ENCODE assay signal across 10 mouse cellular contexts in genomic region chr16:34689879-34690278, GRCm38 (mm10). TPM values are rescaled to one million over a fixed set of nuclear protein-coding genes. Genes with fewer than 3 reads are reported as not detected.
A peak's percentile ranks its signal among the peaks of the same experiment; 100 is the strongest.
DNase-seq lines count a peak whose midpoint lies in the region; ATAC-seq and TF ChIP-seq lines count a peak whose summit lies in the region.
"Had no signal": no experiment of that assay in that cellular context is flagged by ENCODE, and none has a peak within 500 bp of the region (broad histone marks: within the 10 kb centered on the region; RNA-seq: fewer than 3 reads in every experiment).

No protein-coding gene starts in this region.

- ATAC-seq in heart, postnatal 0 days (ENCODE audit: insufficient read depth, low read depth): no peak
- no peak for ATAC-seq in embryonic facial prominence, embryonic 13.5 days (ENCODE audit: insufficient number of reproducible peaks, insufficient read depth, low FRiP score, low TSS enrichment, low read depth)
- no peak for ATAC-seq in hindbrain, embryonic 16.5 days
- peak; percentile 23; the same call in 1 of the 2 replicates for ATAC-seq in midbrain, embryonic 16.5 days
- ATAC-seq in frontal cortex, adult (ENCODE audit: low TSS enrichment): no peak

- no peak overlapping the region for H3K27ac ChIP-seq in heart, postnatal 0 days (ENCODE audit: low read depth)
- H3K27ac ChIP-seq in embryonic facial prominence, embryonic 13.5 days: peak overlapping the region; percentile 89; the same call in 1 of the 2 replicates
- peak overlapping the region; percentile 90; the same call in 1 of the 2 replicates for H3K27ac ChIP-seq in hindbrain, embryonic 16.5 days (ENCODE audit: low read depth, low read length)
- peak overlapping the region; percentile 77; the same call in 1 of the 2 replicates for H3K27ac ChIP-seq in midbrain, embryonic 16.5 days (ENCODE audit: low read length)

- intact Hi-C loops in heart, postnatal 25 days (cut with DNase I): no loop called here

- H3K4me1 ChIP-seq in heart, postnatal 0 days (ENCODE audit: control insufficient read depth, insufficient read depth): peaks cover 6% of the 10 kb centered on the region
- H3K4me1 ChIP-seq in embryonic facial prominence, embryonic 13.5 days: peaks cover 5% of the 10 kb centered on the region
- peaks cover 6% of the 10 kb centered on the region for H3K4me1 ChIP-seq in hindbrain, embryonic 16.5 days (ENCODE audit: control insufficient read depth, insufficient read depth, low read depth, low read length)
- H3K4me1 ChIP-seq in midbrain, embryonic 16.5 days (ENCODE audit: control insufficient read depth, insufficient read depth, low read length): peaks cover 6% of the 10 kb centered on the region

- H3K9me3 ChIP-seq in heart, postnatal 0 days (replicated peaks; ENCODE audit: control insufficient read depth, low read length): no peaks in the 10 kb centered on the region
- no peaks in the 10 kb centered on the region for H3K9me3 ChIP-seq in embryonic facial prominence, embryonic 13.5 days
- no peaks in the 10 kb centered on the region for H3K9me3 ChIP-seq in hindbrain, embryonic 16.5 days (ENCODE audit: control insufficient read depth, low read length)
- H3K9me3 ChIP-seq in midbrain, embryonic 16.5 days (replicated peaks; ENCODE audit: control insufficient read depth, low read length, poor library complexity, severe bottlenecking): no peaks in the 10 kb centered on the region

- no peak for TF ChIP-seq CTCF in heart, postnatal 0 days (IDR thresholded peaks at IDR 0.05; ENCODE audit: low read depth)

- H3K4me3 ChIP-seq in heart, postnatal 0 days (ENCODE audit: low read depth, low read length): peak overlapping the region; percentile 62
- peak overlapping the region; percentile 69 for H3K4me3 ChIP-seq in embryonic facial prominence, embryonic 13.5 days
- peak overlapping the region; percentile 69 for H3K4me3 ChIP-seq in hindbrain, embryonic 16.5 days (ENCODE audit: low read length)
- peak overlapping the region; percentile 63 for H3K4me3 ChIP-seq in midbrain, embryonic 16.5 days (ENCODE audit: low read depth, low read length)

- no peak for DNase-seq in heart, postnatal 0 days (ENCODE audit: low spot score)
- DNase-seq in heart, postnatal 25 days (ENCODE audit: low spot score): no peak
- no peak for DNase-seq in frontal cortex, adult 2 months (ENCODE audit: extremely low spot score in 1 of 2, low spot score in 1 of 2)
- no peak for DNase-seq in kidney, adult 11 months

- 0 out of 2 replicates have a peak overlapping the region, but pooled peaks have one; percentile 69 for H3K4me2 ChIP-seq in heart, postnatal 0 days (ENCODE audit: low read depth, low read length)
- H3K4me2 ChIP-seq in embryonic facial prominence, embryonic 13.5 days: peak overlapping the region; percentile 83; the same call in 1 of the 2 replicates
- H3K4me2 ChIP-seq in hindbrain, embryonic 16.5 days (ENCODE audit: low read length): peak overlapping the region; percentile 91
- peak overlapping the region; percentile 84; the same call in 1 of the 2 replicates for H3K4me2 ChIP-seq in midbrain, embryonic 16.5 days (ENCODE audit: low read length)

- no peak for TF ChIP-seq EP300 in heart, postnatal 0 days (IDR thresholded peaks at IDR 0.05; ENCODE audit: low read depth)

- no peaks in the 10 kb centered on the region for H3K36me3 ChIP-seq in heart, postnatal 0 days (replicated peaks; ENCODE audit: control insufficient read depth, insufficient read depth, low read length)
- no peaks in the 10 kb centered on the region for H3K36me3 ChIP-seq in embryonic facial prominence, embryonic 13.5 days
- no peaks in the 10 kb centered on the region for H3K36me3 ChIP-seq in hindbrain, embryonic 16.5 days (ENCODE audit: control insufficient read depth, insufficient read depth, low read length)
- no peaks in the 10 kb centered on the region for H3K36me3 ChIP-seq in midbrain, embryonic 16.5 days (ENCODE audit: control insufficient read depth, insufficient read depth, low read length)

- H3K27me3 ChIP-seq in heart, postnatal 0 days (ENCODE audit: control insufficient read depth, insufficient read depth, low read length): no peaks in the 10 kb centered on the region
- no peaks in the 10 kb centered on the region for H3K27me3 ChIP-seq in embryonic facial prominence, embryonic 13.5 days
- no peaks in the 10 kb centered on the region for H3K27me3 ChIP-seq in hindbrain, embryonic 16.5 days (replicated peaks; ENCODE audit: control insufficient read depth, insufficient read depth, low read length)
- H3K27me3 ChIP-seq in midbrain, embryonic 16.5 days (ENCODE audit: control insufficient read depth, insufficient read depth, low read depth, low read length): no peaks in the 10 kb centered on the region

- WGBS in heart, postnatal 0 days: 68% methylated on average over 3 of the region's 3 CpGs
- WGBS in embryonic facial prominence, embryonic 13.5 days: 79% methylated on average over 3 of the region's 3 CpGs
- 70% methylated on average over 3 of the region's 3 CpGs for WGBS in hindbrain, embryonic 16.5 days
- WGBS in midbrain, embryonic 16.5 days: 76% methylated on average over 3 of the region's 3 CpGs

- H3K9ac ChIP-seq in heart, postnatal 0 days (replicated peaks; ENCODE audit: low read depth, low read length): no peak overlapping the region
- H3K9ac ChIP-seq in embryonic facial prominence, embryonic 13.5 days: no peak overlapping the region
- H3K9ac ChIP-seq in hindbrain, embryonic 16.5 days (ENCODE audit: low read depth, low read length): no peak overlapping the region
- no peak overlapping the region for H3K9ac ChIP-seq in midbrain, embryonic 16.5 days (ENCODE audit: low read depth, low read length)

RNA-seq across cellular contexts. Expression of gene Ccdc14, which starts 0.5 kb away (rescaled TPM):
- total RNA-seq in heart, postnatal 0 days (2014; rRNA removed; ENCODE audit: low replicate concordance): 3.7 and 7.3 TPM in 2 replicates
- polyA plus RNA-seq in heart, postnatal 0 days (2015; fragmentation: Nextera tagmentation; extraction: Ambion mirVana): 2.6 and 2.8 TPM in 2 replicates
- total RNA-seq in heart, postnatal 25 days (2021): 1 to 10 TPM; 1.9 to 2.6 TPM
- polyA plus RNA-seq in embryonic facial prominence, embryonic 13.5 days (2015; fragmentation: Nextera tagmentation; extraction: Ambion mirVana): 7.4 and 7.6 TPM in 2 replicates
- 2.9 and 3.2 TPM in 2 replicates for polyA plus RNA-seq in hindbrain, embryonic 16.5 days (2015; fragmentation: Nextera tagmentation; extraction: Ambion mirVana)
- polyA plus RNA-seq in midbrain, embryonic 16.5 days (2015; fragmentation: Nextera tagmentation; extraction: Ambion mirVana): 3.2 and 3.8 TPM in 2 replicates
- 2.8 TPM in 2 replicates for polyA plus RNA-seq in frontal cortex, adult 2 months (2012; rRNA removed)

RNA-seq across cellular contexts. Expression of gene Ropn1, which starts 40.2 kb away (rescaled TPM):
- total RNA-seq in heart, postnatal 0 days (2014; rRNA removed; ENCODE audit: low replicate concordance): 14.0 TPM in 1 of 2 replicates, not detected in the other
- polyA plus RNA-seq in heart, postnatal 0 days (2015; fragmentation: Nextera tagmentation; extraction: Ambion mirVana): 1.7 and 2.0 TPM in 2 replicates
- total RNA-seq in heart, postnatal 25 days (2021): not detected
- not detected in 2 replicates for polyA plus RNA-seq in embryonic facial prominence, embryonic 13.5 days (2015; fragmentation: Nextera tagmentation; extraction: Ambion mirVana)
- 0.30 TPM in 1 of 2 replicates, not detected in the other for polyA plus RNA-seq in hindbrain, embryonic 16.5 days (2015; fragmentation: Nextera tagmentation; extraction: Ambion mirVana)
- not detected in 2 replicates for polyA plus RNA-seq in midbrain, embryonic 16.5 days (2015; fragmentation: Nextera tagmentation; extraction: Ambion mirVana)
- polyA plus RNA-seq in frontal cortex, adult 2 months (2012; rRNA removed): 0.15 TPM in 1 of 2 replicates, not detected in the other
- total RNA-seq: MEL had no signal
- polyA plus RNA-seq: brain, embryonic 14.5 days had no signal

RNA-seq across cellular contexts. Expression of gene Mylk, which starts 55.1 kb away (rescaled TPM):
- 7.7 and 148 TPM in 2 replicates for total RNA-seq in heart, postnatal 0 days (2014; rRNA removed; ENCODE audit: low replicate concordance)
- 5.9 and 6.2 TPM in 2 replicates for polyA plus RNA-seq in heart, postnatal 0 days (2015; fragmentation: Nextera tagmentation; extraction: Ambion mirVana)
- total RNA-seq in heart, postnatal 25 days (2021): 10 to 100 TPM; 29.2 to 42.1 TPM
- 12.6 and 13.4 TPM in 2 replicates for polyA plus RNA-seq in embryonic facial prominence, embryonic 13.5 days (2015; fragmentation: Nextera tagmentation; extraction: Ambion mirVana)
- polyA plus RNA-seq in hindbrain, embryonic 16.5 days (2015; fragmentation: Nextera tagmentation; extraction: Ambion mirVana): 4.6 and 6.2 TPM in 2 replicates
- 5.7 and 7.7 TPM in 2 replicates for polyA plus RNA-seq in midbrain, embryonic 16.5 days (2015; fragmentation: Nextera tagmentation; extraction: Ambion mirVana)
- 9.5 and 12.4 TPM in 2 replicates for polyA plus RNA-seq in frontal cortex, adult 2 months (2012; rRNA removed)
- total RNA-seq: MEL had no signal
